In genomic region chr5:140321042-140321755, GRCm38 (mm10) we compare ENCODE assay signal across 8 mouse cellular contexts. TPM values are rescaled to one million over a fixed set of nuclear protein-coding genes. Genes with fewer than 3 reads are reported as not detected.
DNase-seq lines count a peak whose midpoint lies in the region; ATAC-seq lines count a peak whose summit lies in the region.

Gene Mad1l1 (minus strand): TSS chr5:140321552.
Gene Nudt1 (plus strand): TSS chr5:140321656.

- peak; percentile 92 for ATAC-seq in intestine, embryonic 14.5 days (replicated peaks; ENCODE audit: low FRiP score, low TSS enrichment, low read depth)

- H3K4me1 ChIP-seq in intestine, embryonic 14.5 days (replicated peaks; ENCODE audit: control insufficient read depth, insufficient read depth, low read length) = peaks cover 8% of the 10 kb centered on the region

- H3K27me3 ChIP-seq in intestine, embryonic 14.5 days (replicated peaks; ENCODE audit: control insufficient read depth, insufficient read depth, low read length) = no peaks in the 10 kb centered on the region

- under 1% methylated on average over 59 of the region's 60 CpGs for WGBS in intestine, embryonic 14.5 days

- H3K4me3 ChIP-seq in intestine, embryonic 14.5 days (ENCODE audit: low read depth, low read length) = peak within 1 kb of the TSS; percentile 88

- intact Hi-C loops in left cerebral cortex, postnatal 14 days (cut with DNase I) = no loop called here

- H3K27ac ChIP-seq in intestine, embryonic 14.5 days (ENCODE audit: low read depth) = peak within 1 kb of the TSS; percentile 79

- H3K4me2 ChIP-seq in intestine, embryonic 14.5 days (ENCODE audit: low read length) = peak within 1 kb of the TSS; percentile 67

- DNase-seq in adrenal gland, adult 18-20 months (ENCODE audit: low spot score in 2 of 2) = peak; percentile 89 to 92
- peak; percentile 96 for DNase-seq in embryo, embryonic 11 days
- peak; percentile 93 for DNase-seq in gastrocnemius, postnatal 25 days
- DNase-seq in intestine, embryonic 14.5 days (ENCODE audit: low spot score) = peak; percentile 96
- peak; percentile 93 to 94 for DNase-seq in left cerebral cortex, postnatal 14 days (ENCODE audit: low spot score in 2 of 2)
- DNase-seq in mesoderm, embryonic 11.5 days (ENCODE audit: low read depth, low spot score) = peak; percentile 99
- DNase-seq in right cerebral cortex, postnatal 36 days (ENCODE audit: low spot score in 2 of 2) = peak; percentile 88
- DNase-seq in yolk sac, embryonic 10.5 days (ENCODE audit: low spot score) = peak; percentile 94

- H3K9ac ChIP-seq in intestine, embryonic 14.5 days (ENCODE audit: low read length) = peak within 1 kb of the TSS; percentile 99

- H3K36me3 ChIP-seq in intestine, embryonic 14.5 days (ENCODE audit: control insufficient read depth, insufficient read depth, low read length) = no peaks in the 10 kb centered on the region

- H3K9me3 ChIP-seq in intestine, embryonic 14.5 days (ENCODE audit: control insufficient read depth, low read length) = no peaks in the 10 kb centered on the region

RNA-seq across cellular contexts. Expression of gene Mad1l1, which starts in this region (rescaled TPM):
- total RNA-seq in adrenal gland, adult 18-20 months (2021) = 10 to 100 TPM; 11.4 to 12.9 TPM
- total RNA-seq in gastrocnemius, postnatal 25 days (2021) = 1 to 10 TPM; 7.5 to 7.6 TPM
- 41.8 and 42.3 TPM in 2 replicates for polyA plus RNA-seq in intestine, embryonic 14.5 days (2014; fragmentation: Nextera tagmentation; extraction: Ambion mirVana)
- 10 to 100 TPM; 18.9 to 19.4 TPM for total RNA-seq in left cerebral cortex, postnatal 14 days (2021)

RNA-seq across cellular contexts. Expression of gene Nudt1, which starts in this region (rescaled TPM):
- 10 to 100 TPM; 13.5 to 17.6 TPM for total RNA-seq in adrenal gland, adult 18-20 months (2021)
- total RNA-seq in gastrocnemius, postnatal 25 days (2021) = 1 to 10 TPM; 5.3 to 6.5 TPM
- polyA plus RNA-seq in intestine, embryonic 14.5 days (2014; fragmentation: Nextera tagmentation; extraction: Ambion mirVana) = 43.5 and 49.6 TPM in 2 replicates
- total RNA-seq in left cerebral cortex, postnatal 14 days (2021) = 1 to 10 TPM; 5.9 to 7.2 TPM

Comparison
In these comparisons a context has a peak if more than half of its experiments do, and no peak if none do; other contexts are left out.
1. Peak in every context shown above with its lines: DNase-seq, ATAC-seq, H3K4me3 ChIP-seq and H3K27ac ChIP-seq.